Mouse (Mus musculus) hindbrain, embryonic 14.5 days (tissue): ENCODE measurements around the gene Golga7b. TPM values are rescaled to one million over a fixed set of nuclear protein-coding genes. Genes with fewer than 3 reads are reported as not detected.

ENCODE experiments used
- ATAC-seq: fragments of 200-750 bp; cut with Nextera tagmentation; 2 replicates; pipeline ENCODE4 v1.8.0; 2017; ENCODE audit warnings: moderate number of reproducible peaks, mild to moderate bottlenecking, moderate TSS enrichment, moderate library complexity; ENCODE audit not compliant: low FRiP score
- DNase-seq: peaks from one replicate; pipeline ENCODE4 v3.0.0-alpha.2; 2015; ENCODE audit warnings: low spot score
- H3K27ac ChIP-seq: fragments of 300-500 bp; sonication (generic); 2 replicates; pipeline ENCODE4 v1.5.1; 2014; ENCODE audit warnings: mild to moderate bottlenecking, moderate library complexity
- H3K27me3 ChIP-seq: fragments of 300-500 bp; sonication (generic); 2 replicates; pipeline ENCODE4 v1.6.1; 2014; ENCODE audit warnings: mild to moderate bottlenecking, low read length, mixed read lengths; ENCODE audit not compliant: control insufficient read depth, insufficient read depth
- H3K36me3 ChIP-seq: fragments of 300-500 bp; sonication (generic); replicated peaks from 2 replicates; pipeline ENCODE4 v1.6.1; 2014; ENCODE audit not compliant: control insufficient read depth, insufficient read depth
- H3K4me1 ChIP-seq: fragments of 300-500 bp; sonication (generic); replicated peaks from 2 replicates; pipeline ENCODE4 v1.6.1; 2014; ENCODE audit warnings: antibody characterized with exemption, low read length, mixed read lengths; ENCODE audit not compliant: control insufficient read depth, insufficient read depth
- H3K4me2 ChIP-seq: fragments of 300-500 bp; sonication (generic); replicated peaks from 2 replicates; pipeline ENCODE4 v1.6.1; 2014; ENCODE audit warnings: mild to moderate bottlenecking, moderate library complexity
- H3K4me3 ChIP-seq: fragments of 300-500 bp; sonication (generic); replicated peaks from 2 replicates; pipeline ENCODE4 v1.5.1; 2014; ENCODE audit warnings: mild to moderate bottlenecking, low read length
- H3K9ac ChIP-seq: fragments of 300-500 bp; sonication (generic); 2 replicates; pipeline ENCODE4 v1.6.1; 2014
- H3K9me3 ChIP-seq: fragments of 300-500 bp; sonication (generic); 2 replicates; pipeline ENCODE4 v1.6.1; 2016; ENCODE audit warnings: low read length; ENCODE audit not compliant: control insufficient read depth
- WGBS: fragments of 180-500 bp; shearing (Covaris S2); extraction: QIAGEN DNeasy Blood & Tissue Kit; methylation state at CpG from one replicate; pipeline ENCODE4 v1.1.7; 2014; 5-methylcytosine and 5-hydroxymethylcytosine counted together
- polyA plus RNA-seq: library from polyadenylated mRNA; unstranded; fragments of >200 nt; fragmentation: Nextera tagmentation; extraction: Ambion mirVana; gene quantifications from 2 replicates; pipeline ENCODE4 v1.2.1, GENCODE M21; 2014

The Golga7b gene
- polyA plus RNA-seq, 1 experiment from 2014 or later, result 46.8 TPM

GRCm38 (mm10) chr19:42305746-42306145 lies 58.4 kb downstream of the Golga7b start:
- ATAC-seq, result no peak
- Histone ChIP-seq H3K4me2 (no peak overlapping the region), H3K27me3 (no peaks in the 10 kb centered on the region), H3K9me3 (no peaks in the 10 kb centered on the region), H3K36me3 (no peaks in the 10 kb centered on the region), H3K27ac (no peak overlapping the region), H3K9ac (no peak overlapping the region), H3K4me3 (no peak overlapping the region), H3K4me1 (peaks cover 22% of the 10 kb centered on the region)
- no peak for DNase-seq
- WGBS, result 65% methylated on average over 8 of the region's 8 CpGs

DNA sequence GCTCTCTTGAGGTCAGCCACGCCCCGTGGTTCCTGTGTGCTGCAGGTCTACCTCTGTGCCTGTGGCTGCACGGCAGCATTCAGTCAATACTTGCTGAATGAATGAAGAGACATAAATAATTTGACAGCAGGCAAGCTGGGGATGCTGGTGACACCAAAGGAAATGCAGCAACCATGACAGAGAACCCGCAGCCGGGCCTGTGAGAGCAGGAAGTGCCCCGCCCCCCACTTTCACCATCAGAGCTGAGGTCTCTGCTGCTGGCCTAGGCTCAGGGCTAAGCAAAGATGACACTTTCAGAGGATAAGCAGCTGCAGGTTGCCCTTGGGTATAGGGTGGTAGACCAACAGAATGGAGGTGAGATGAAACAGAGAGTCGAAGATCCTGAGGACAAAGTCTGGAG lies 58.8 kb downstream of the Golga7b start:
- Histone ChIP-seq H3K4me3 (no peak overlapping the region), H3K36me3 (no peaks in the 10 kb centered on the region), H3K9me3 (no peaks in the 10 kb centered on the region), H3K4me2 (no peak overlapping the region), H3K27me3 (no peaks in the 10 kb centered on the region), H3K27ac (no peak overlapping the region), H3K9ac (no peak overlapping the region), H3K4me1 (peaks cover 19% of the 10 kb centered on the region)
- WGBS, result 54% methylated on average over 7 of the region's 7 CpGs
- DNase-seq (no peak), ATAC-seq (no peak)

DNA sequence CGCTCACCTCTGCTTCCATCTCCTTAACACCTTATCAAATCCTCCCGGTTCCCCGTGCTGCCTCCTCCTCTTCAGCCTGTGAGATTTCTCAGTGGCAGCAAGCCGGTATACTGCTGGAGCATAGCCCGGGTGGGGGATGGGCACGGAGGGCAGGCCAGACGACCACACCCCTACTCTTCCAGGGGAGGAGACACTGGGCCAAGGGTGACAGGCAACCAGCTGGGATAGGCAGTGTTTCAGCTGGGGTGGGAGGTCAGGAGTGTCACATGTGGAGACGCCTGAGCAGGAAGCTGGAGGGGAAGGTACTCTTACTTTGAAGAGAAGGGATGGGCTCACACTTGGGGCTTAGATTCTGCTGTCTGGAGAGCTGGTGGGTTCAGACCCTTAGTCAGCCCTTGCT lies 59.6 kb downstream of the Golga7b start:
- Histone ChIP-seq H3K9me3 (no peaks in the 10 kb centered on the region), H3K4me2 (no peak overlapping the region), H3K4me1 (peaks cover 25% of the 10 kb centered on the region), H3K9ac (no peak overlapping the region), H3K27ac (no peak overlapping the region), H3K4me3 (no peak overlapping the region), H3K36me3 (no peaks in the 10 kb centered on the region), H3K27me3 (no peaks in the 10 kb centered on the region)
- DNase-seq (no peak), ATAC-seq (no peak)
- 10% methylated on average over 8 of the region's 8 CpGs for WGBS

- no peaks in the 10 kb centered on the region for H3K36me3 ChIP-seq
- no peak overlapping the region for H3K9ac ChIP-seq
- peaks cover 27% of the 10 kb centered on the region for H3K4me1 ChIP-seq
- DNase-seq, result no peak
- ATAC-seq, result no peak
- H3K9me3 ChIP-seq, result no peaks in the 10 kb centered on the region
- H3K27me3 ChIP-seq, result no peaks in the 10 kb centered on the region
- WGBS, result 92% methylated on average over 12 of the region's 12 CpGs
- no peak overlapping the region for H3K4me3 ChIP-seq
- no peak overlapping the region for H3K27ac ChIP-seq
- no peak overlapping the region for H3K4me2 ChIP-seq
Observed at GRCm38 (mm10) chr19:42308931-42309330, 61.6 kb downstream of the Golga7b start.

DNA sequence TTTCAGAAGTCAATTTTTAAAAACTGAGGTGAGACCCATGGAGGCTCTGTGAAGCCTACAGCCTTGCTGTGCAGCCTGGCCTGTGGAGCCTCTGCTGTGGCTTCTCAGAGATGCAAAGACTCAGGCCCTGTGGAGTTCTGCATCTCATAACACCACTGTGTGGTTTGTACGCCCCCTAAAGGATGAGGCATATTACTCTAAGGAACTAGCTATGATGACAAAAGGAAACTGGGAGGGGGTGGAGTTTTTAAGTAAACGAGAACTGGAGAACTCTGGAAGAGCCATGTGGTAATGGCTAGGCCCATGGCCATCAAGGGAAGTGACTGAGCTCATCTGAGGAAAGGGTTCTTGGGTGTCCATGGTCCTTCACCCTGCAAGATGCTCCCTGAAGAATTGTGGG lies 64.0 kb downstream of the Golga7b start:
- Histone ChIP-seq H3K4me3 (no peak overlapping the region), H3K9ac (no peak overlapping the region), H3K4me1 (peaks cover 26% of the 10 kb centered on the region), H3K27ac (peak overlapping the region; percentile 53; the same call in 1 of the 2 replicates), H3K27me3 (no peaks in the 10 kb centered on the region), H3K9me3 (no peaks in the 10 kb centered on the region), H3K36me3 (no peaks in the 10 kb centered on the region), H3K4me2 (no peak overlapping the region)
- ATAC-seq, result no peak
- WGBS, result 51% methylated on average over 2 of the region's 2 CpGs
- no peak for DNase-seq

DNA sequence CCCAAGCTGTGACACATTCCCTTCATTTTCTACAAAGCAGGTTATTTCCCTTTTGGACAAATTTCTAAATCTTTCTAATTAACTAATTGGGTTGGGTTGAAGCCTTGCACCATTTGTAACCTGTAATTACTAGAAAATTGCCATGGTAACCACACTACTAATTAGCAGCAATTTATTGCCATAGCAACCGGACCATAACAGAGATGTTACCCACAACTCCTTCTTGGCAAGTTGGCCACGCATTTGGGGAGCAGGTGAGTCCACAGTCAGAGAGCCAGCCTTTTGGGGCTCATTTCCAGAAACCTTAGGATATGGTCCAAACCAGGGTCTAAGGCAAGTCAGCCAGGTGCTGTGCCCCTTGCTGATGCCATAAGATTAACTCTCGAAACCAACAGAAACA lies 64.8 kb downstream of the Golga7b start:
- peak overlapping the region; percentile 53; the same call in 1 of the 2 replicates for H3K27ac ChIP-seq
- ATAC-seq (no peak), DNase-seq (peak; percentile 74)
- no peaks in the 10 kb centered on the region for H3K27me3 ChIP-seq
- H3K4me2 ChIP-seq, result no peak overlapping the region
- H3K9me3 ChIP-seq, result no peaks in the 10 kb centered on the region
- H3K9ac ChIP-seq, result no peak overlapping the region
- H3K4me3 ChIP-seq, result no peak overlapping the region
- 61% methylated on average over 3 of the region's 3 CpGs for WGBS
- H3K36me3 ChIP-seq, result no peaks in the 10 kb centered on the region
- peaks cover 26% of the 10 kb centered on the region for H3K4me1 ChIP-seq

GRCm38 (mm10) chr19:42315070-42315679 lies 67.8 kb downstream of the Golga7b start:
- Histone ChIP-seq H3K4me3 (no peak overlapping the region), H3K9ac (no peak overlapping the region), H3K4me2 (no peak overlapping the region), H3K9me3 (no peaks in the 10 kb centered on the region), H3K27me3 (no peaks in the 10 kb centered on the region), H3K4me1 (peaks cover 43% of the 10 kb centered on the region), H3K27ac (peak overlapping the region; percentile 22), H3K36me3 (no peaks in the 10 kb centered on the region)
- DNase-seq (no peak), ATAC-seq (no peak)
- WGBS, result 46% methylated on average over 6 of the region's 6 CpGs

DNA sequence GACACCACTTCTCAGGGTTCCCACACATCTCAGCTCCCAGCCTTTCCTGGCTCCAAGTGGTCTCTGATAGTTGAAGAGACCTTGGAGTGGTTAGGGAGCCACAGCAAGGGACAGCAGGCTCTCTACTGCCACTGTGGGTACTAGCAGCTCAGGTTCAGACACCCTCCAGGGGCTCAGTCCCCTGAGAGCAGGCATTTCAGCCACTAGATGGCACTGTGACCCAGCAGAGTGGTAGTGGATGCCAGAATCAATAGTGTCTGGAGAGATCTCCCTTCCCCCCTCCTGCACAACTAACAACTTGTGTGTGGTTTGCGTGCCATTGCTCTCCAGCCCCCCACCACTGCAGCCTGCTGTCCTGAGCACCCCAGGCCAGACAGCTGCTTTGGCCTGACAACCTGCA lies 68.5 kb downstream of the Golga7b start:
- ATAC-seq (peak; percentile 59; the same call in 1 of the 2 replicates), DNase-seq (peak; percentile 92)
- no peaks in the 10 kb centered on the region for H3K36me3 ChIP-seq
- H3K27ac ChIP-seq, result peak overlapping the region; percentile 62
- no peaks in the 10 kb centered on the region for H3K9me3 ChIP-seq
- H3K4me2 ChIP-seq, result no peak overlapping the region
- no peaks in the 10 kb centered on the region for H3K27me3 ChIP-seq
- no peak overlapping the region for H3K9ac ChIP-seq
- no peak overlapping the region for H3K4me3 ChIP-seq
- whole genome bisulfite sequencing, result 0% methylated on average over 1 of the region's 1 CpGs
- peaks cover 43% of the 10 kb centered on the region for H3K4me1 ChIP-seq

DNA sequence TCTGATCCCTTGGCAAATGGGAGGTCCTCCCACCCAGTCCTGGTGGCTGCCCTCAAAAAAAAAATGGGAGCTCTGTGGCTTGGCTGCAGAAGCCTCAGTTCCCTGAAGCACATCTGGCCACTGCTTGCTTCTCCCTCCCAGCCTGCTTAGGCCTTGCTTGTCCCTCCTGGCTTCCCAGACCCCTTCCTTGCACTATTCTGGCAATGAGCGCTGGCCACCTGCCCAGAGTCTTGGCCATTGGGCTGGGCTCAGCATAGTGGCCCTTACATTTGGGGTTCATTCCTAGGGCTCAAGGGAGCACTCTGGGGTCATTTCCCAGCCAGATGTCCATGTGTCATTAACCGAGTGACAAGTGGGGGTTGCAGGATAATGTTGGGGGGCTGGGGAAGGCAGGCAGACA lies 69.2 kb downstream of the Golga7b start:
- H3K9me3 ChIP-seq, result no peaks in the 10 kb centered on the region
- ATAC-seq (peak; percentile 18; the same call in 1 of the 2 replicates), DNase-seq (peak; percentile 50)
- H3K4me2 ChIP-seq, result no peak overlapping the region
- WGBS, result 77% methylated on average over 2 of the region's 2 CpGs
- no peaks in the 10 kb centered on the region for H3K27me3 ChIP-seq
- no peaks in the 10 kb centered on the region for H3K36me3 ChIP-seq
- peaks cover 40% of the 10 kb centered on the region for H3K4me1 ChIP-seq
- no peak overlapping the region for H3K9ac ChIP-seq
- no peak overlapping the region for H3K4me3 ChIP-seq
- H3K27ac ChIP-seq, result peak overlapping the region; percentile 62

DNA sequence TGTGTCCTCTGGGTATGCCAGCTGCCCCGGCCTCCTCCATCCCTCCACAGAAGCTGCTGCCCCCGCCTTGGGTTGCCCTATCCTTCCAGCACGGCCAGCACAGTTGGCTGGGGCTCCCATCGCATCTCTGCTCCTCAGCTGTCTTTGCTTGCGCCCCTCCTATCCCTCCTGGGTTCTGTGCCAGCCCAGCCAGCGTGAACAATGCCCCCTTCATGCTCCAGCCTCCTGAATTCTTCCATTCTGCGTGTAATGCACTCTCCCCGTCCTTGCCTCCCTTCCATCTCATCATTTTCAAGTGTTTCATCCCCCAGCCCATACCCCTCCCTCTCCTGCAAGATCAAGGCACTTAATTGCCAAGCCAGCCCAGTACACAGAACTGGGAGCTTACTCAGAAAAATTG lies 69.6 kb downstream of the Golga7b start:
- no peak overlapping the region for H3K9ac ChIP-seq
- H3K27me3 ChIP-seq, result no peaks in the 10 kb centered on the region
- no peaks in the 10 kb centered on the region for H3K9me3 ChIP-seq
- H3K27ac ChIP-seq, result peak overlapping the region; percentile 62
- ATAC-seq (peak; percentile 69), DNase-seq (peak; percentile 72)
- H3K4me1 ChIP-seq, result peaks cover 37% of the 10 kb centered on the region
- WGBS, result 40% methylated on average over 8 of the region's 8 CpGs
- no peak overlapping the region for H3K4me3 ChIP-seq
- H3K36me3 ChIP-seq, result no peaks in the 10 kb centered on the region
- no peak overlapping the region; the same call in 1 of the 2 replicates for H3K4me2 ChIP-seq
